Mouse (Mus musculus) layer of hippocampus, postnatal 10 days (tissue): ENCODE measurements at regions not wholly inside any gene's neighbourhood (a gene's known extent, or its start where the extent isn't known, plus 50 kb on each side); places are given as distances from the start of the nearest gene placed in this dataset.
A peak's percentile ranks its signal among the peaks of the same experiment; 100 is the strongest.

Experiments
- DNase-seq, 2 experiments: peaks; one replicate each; pipeline ENCODE4 v3.0.0; 2021; ENCODE audit warnings: low spot score in 2 of 2

DNA sequence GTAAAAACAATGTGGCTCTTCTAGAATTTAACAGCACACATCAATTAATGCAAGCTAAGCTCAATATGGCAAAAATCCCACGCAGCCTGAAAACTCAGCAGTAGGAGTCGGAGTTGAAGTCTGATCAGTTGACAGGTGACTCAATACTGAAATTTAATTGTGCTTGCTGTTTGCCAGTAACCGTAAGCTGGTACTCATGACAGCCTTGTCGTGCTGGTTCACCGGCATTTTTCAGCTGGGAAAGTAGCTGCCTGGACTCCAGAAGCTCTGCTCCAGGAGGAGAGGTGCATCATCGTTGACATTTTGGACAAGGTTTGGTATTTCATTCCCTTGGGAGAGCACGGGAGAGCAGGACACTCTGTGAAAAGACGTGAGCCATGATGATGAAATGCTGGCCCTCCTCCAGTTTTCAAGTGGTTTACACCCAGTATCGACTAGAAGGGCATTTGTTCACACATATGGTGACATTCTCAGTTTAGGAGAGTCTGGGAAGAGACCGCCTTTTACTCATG lies 372.1 kb upstream of the Actbl2 start:
- DNase-seq, result peak; percentile 15 to 38

DNA sequence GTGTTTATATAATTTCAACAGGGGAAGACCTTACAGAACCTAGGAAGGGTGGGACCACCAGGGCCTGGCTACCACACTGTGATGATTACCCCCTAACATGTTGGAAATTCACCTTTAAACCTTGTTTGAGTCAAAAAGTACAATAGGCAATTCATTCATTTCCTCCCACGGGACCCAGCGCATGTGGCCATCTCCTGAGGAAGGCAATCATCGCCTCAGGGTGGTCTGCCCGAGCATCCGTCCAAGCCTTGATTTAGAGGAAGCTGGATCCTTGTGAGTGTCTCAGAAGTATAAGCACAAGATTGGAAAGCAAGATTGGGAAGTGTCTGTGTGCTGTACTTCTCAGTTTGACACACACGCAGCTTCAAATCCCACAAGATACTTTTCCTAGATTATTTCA lies 360.9 kb upstream of the Actbl2 start:
- no peak for DNase-seq

DNA sequence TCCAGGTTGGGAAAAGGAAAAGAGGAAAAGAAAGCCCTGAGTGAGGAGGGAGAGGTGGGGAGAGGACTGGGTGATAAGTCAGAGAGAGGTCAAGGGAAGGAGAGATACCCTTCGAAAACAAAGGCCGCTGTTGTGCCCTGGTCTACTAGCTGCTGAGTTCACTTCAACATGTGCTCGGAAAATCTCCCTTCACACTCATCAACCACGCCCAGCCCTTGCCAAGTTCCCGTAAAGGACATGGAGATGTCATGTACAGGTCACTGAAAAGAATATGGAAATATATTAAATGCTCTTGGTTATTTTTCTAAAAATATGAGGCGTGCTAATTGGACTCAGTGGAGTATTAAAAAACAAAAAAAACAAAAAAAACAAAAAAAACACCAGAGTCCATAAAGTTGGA lies 359.5 kb upstream of the Actbl2 start:
- no peak for DNase-seq

DNA sequence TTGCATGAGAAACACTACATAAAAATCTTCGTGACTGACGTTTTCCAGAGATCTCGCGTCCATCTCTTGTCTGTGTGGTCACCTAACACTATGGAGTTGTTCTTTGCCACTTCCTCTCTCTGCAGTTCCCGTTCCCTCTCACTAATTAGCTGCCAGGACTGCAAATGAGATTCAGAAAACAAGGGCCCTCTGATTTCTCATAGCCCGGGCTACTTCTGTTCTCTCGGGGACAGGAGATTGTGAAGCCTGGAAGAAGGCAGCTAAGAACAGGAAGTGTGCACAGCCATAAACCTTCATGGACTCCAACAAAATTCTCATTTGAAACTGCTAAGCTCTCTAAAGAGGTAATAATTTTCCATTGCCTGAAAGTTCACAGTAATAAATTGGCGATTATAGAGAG lies 358.9 kb upstream of the Actbl2 start:
- DNase-seq, result no peak

- DNase-seq, result no peak
Measured at GRCm38 (mm10) chr13:110897621-110898020, 357.2 kb upstream of the Actbl2 start.

GRCm38 (mm10) chr13:110902994-110903644 lies 351.7 kb upstream of the Actbl2 start:
- DNase-seq, result peak; percentile 68 to 69

DNA sequence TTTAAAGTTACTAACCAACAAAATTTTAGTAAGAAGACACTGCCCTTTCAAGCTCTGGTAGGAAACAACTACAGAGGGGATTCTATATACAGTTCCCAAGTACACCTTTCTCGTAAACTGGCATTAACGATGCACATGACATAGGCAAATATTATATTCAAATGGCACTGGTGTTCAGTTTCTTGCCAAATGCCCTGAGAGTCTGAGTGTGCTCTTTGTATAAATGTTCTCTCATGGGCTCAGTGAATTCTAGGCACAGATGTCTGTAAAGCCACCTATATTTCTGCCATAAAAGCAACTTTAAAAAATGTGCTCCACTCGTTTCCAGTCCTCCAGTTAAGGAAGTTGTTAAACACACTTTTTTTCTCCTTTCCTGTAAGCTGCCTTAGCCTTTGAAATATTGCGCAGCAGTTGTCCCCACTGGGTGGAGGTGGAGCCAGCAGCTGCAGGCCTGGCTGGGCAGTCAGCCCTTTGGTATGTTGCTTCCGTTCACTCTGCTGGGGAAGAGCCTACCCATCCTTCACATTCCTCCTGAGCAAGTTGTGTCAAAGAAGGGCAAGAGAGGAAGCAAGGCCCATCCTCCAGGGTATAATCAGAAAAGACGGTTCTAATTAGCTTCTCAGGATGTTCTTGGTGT lies 347.4 kb upstream of the Actbl2 start:
- DNase-seq, result no peak

GRCm38 (mm10) chr13:110911866-110912265 lies 342.9 kb upstream of the Actbl2 start:
- no peak for DNase-seq

GRCm38 (mm10) chr13:110913177-110913576 lies 341.6 kb upstream of the Actbl2 start:
- DNase-seq, result no peak

GRCm38 (mm10) chr13:110913687-110914086 lies 341.1 kb upstream of the Actbl2 start:
- peak; percentile 35 to 48 for DNase-seq

DNA sequence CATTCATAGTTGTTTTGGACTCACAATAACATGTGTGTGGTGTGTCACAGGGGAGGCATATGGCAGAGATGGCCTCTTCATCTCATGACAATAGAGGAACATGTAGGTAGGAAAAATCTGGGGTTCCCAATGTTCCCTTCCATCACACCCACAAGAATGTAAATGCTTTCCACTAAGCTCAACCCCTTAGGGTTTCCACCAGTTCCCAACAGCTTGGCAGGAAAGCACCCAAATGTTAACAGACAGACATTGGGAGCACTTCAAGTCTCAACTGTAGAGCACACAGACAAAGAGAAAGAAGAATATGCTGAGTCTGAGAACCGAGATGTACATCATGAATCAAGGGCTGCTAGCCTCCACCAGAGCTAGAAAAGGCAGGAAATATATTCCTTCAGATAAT lies 339.7 kb upstream of the Actbl2 start:
- no peak for DNase-seq

DNA sequence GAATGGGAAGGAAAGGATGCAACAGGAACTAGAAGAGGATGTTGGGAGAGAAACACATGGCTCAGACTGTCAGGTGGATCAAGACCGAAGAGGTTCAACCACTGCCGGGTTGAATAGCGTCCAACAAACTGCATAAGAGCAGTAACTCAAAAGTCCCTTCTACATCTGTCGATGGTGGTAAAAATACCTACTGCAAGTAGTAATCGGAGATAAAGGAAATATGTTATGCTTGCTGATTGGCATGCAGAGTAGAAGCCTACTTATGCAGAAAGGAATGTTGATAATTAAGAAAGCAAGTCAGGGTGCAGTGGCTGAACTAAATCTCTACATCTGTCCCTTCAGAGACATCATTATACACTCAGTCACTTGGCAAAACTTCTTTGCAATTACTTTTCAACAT lies 330.9 kb upstream of the Actbl2 start:
- DNase-seq, result no peak

GRCm38 (mm10) chr13:110924897-110925296 lies 329.9 kb upstream of the Actbl2 start:
- no peak for DNase-seq

- no peak for DNase-seq
Measured at GRCm38 (mm10) chr13:110928143-110928542, 326.7 kb upstream of the Actbl2 start.

GRCm38 (mm10) chr13:110928894-110929293 lies 325.9 kb upstream of the Actbl2 start:
- DNase-seq, result no peak

- DNase-seq, result no peak
Measured at GRCm38 (mm10) chr13:110929579-110929978, 325.2 kb upstream of the Actbl2 start.

- no peak for DNase-seq
Measured at GRCm38 (mm10) chr13:110941587-110941986, 313.2 kb upstream of the Actbl2 start.

- DNase-seq, result no peak
Measured at GRCm38 (mm10) chr13:110942986-110943644, 311.7 kb upstream of the Actbl2 start.

DNA sequence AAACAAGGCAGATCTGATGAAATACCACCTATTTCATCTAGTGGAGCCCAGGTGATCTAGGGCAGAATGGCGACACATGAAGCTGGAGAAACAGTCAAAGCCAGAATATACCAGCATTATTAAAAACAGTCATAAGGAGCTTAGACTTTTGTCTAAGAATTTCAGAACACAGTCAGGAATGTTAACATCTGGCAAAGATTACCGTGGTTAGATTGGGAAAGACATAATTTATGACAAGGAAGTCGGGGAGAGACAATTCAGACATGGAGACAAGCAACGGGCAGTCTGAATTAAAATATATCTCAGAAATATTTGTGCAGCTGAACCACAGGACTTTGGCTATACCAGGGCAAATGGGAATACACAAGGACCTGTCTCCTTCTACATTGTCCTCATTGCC lies 310.8 kb upstream of the Actbl2 start:
- DNase-seq, result no peak

- no peak for DNase-seq
Measured at GRCm38 (mm10) chr13:110944683-110945082, 310.1 kb upstream of the Actbl2 start.

GRCm38 (mm10) chr13:110960212-110960611 lies 294.6 kb upstream of the Actbl2 start:
- no peak for DNase-seq

GRCm38 (mm10) chr13:110967109-110967508 lies 287.7 kb upstream of the Actbl2 start:
- peak in 1 of 2 experiments; percentile 24 for DNase-seq
